Mouse (Mus musculus) liver, embryonic 14.5 days (tissue): ENCODE measurements around the gene Slco4a1. TPM values are rescaled to one million over a fixed set of nuclear protein-coding genes. Genes with fewer than 3 reads are reported as not detected.

Experiments used
- ATAC-seq: fragments of 200-750 bp; cut with Nextera tagmentation; 2 replicates; pipeline ENCODE4 v1.8.0; 2017; ENCODE audit warnings: moderate number of reproducible peaks, mild to moderate bottlenecking, moderate library complexity; ENCODE audit not compliant: insufficient read depth
- DNase-seq, 3 experiments: peaks; one replicate each; pipeline ENCODE4 v3.0.0-alpha.2; 2012 to 2013; ENCODE audit warnings: low read depth in 3 of 3, low spot score in 3 of 3
- H3K27ac ChIP-seq: fragments of 300-500 bp; sonication (generic); 2 replicates; pipeline ENCODE4 v1.5.1; 2014; ENCODE audit warnings: moderate library complexity, mild to moderate bottlenecking, control low read depth, inconsistent platforms
- H3K27me3 ChIP-seq: fragments of 300-500 bp; sonication (generic); 2 replicates; pipeline ENCODE4 v1.6.1; 2014; ENCODE audit warnings: mild to moderate bottlenecking, low read length, moderate library complexity; ENCODE audit not compliant: control insufficient read depth, insufficient read depth
- H3K36me3 ChIP-seq: fragments of 300-500 bp; sonication (generic); replicated peaks from 2 replicates; pipeline ENCODE4 v1.6.1; 2014; ENCODE audit warnings: low read depth; ENCODE audit not compliant: control insufficient read depth, insufficient read depth
- H3K4me1 ChIP-seq, 2 experiments: fragments of 200-500 bp in 1 of 2; fragments of 300-500 bp in 1 of 2; sonication (generic) in 1 of 2; replicated peaks; 2 replicates each; pipeline ENCODE4 v1.6.1; 2012 to 2014; ENCODE audit warnings: antibody characterized with exemption in 1 of 2, inconsistent platforms in 1 of 2, low read length in 1 of 2; ENCODE audit not compliant: control insufficient read depth in 2 of 2, insufficient read depth in 2 of 2
- H3K4me2 ChIP-seq: fragments of 300-500 bp; sonication (generic); 2 replicates; pipeline ENCODE4 v1.6.1; 2014; ENCODE audit warnings: low read depth, mild to moderate bottlenecking, control low read depth, moderate library complexity
- H3K4me3 ChIP-seq, 2 experiments: fragments of 200-500 bp in 1 of 2; fragments of 300-500 bp in 1 of 2; sonication (generic) in 1 of 2; 2 replicates each; pipeline ENCODE4 v1.5.1; 2012 to 2014; ENCODE audit warnings: low read depth in 2 of 2, low read length in 2 of 2, mild to moderate bottlenecking in 2 of 2, control low read depth in 1 of 2, inconsistent platforms in 1 of 2, moderate library complexity in 1 of 2; ENCODE audit not compliant: insufficient read depth in 1 of 2
- H3K9ac ChIP-seq: fragments of 300-500 bp; sonication (generic); replicated peaks from 2 replicates; pipeline ENCODE4 v1.6.1; 2014; ENCODE audit warnings: mild to moderate bottlenecking, control low read depth, moderate library complexity
- H3K9me3 ChIP-seq: fragments of 300-500 bp; sonication (generic); 2 replicates; pipeline ENCODE4 v1.6.1; 2016; ENCODE audit warnings: low read length, mixed read lengths; ENCODE audit not compliant: control insufficient read depth
- CTCF ChIP-seq: IDR thresholded peaks from 2 replicates; pipeline ENCODE4 v1.5.1; 2016; ENCODE audit warnings: antibody characterized with exemption, low read depth, control low read depth
- EP300 ChIP-seq: IDR thresholded peaks from 2 replicates; pipeline ENCODE4 v1.6.1; 2016; ENCODE audit warnings: antibody characterized with exemption, low read depth
- WGBS: fragments of 180-500 bp; shearing (Covaris S2); extraction: QIAGEN DNeasy Blood & Tissue Kit; methylation state at CpG from one replicate; pipeline ENCODE4 v1.1.7; 2014; ENCODE audit not compliant: insufficient replicate concordance; 5-methylcytosine and 5-hydroxymethylcytosine counted together
- polyA plus RNA-seq, 2 experiments: library from polyadenylated mRNA; depleted of rRNA in 1 of 2; stranded (reverse) in 1 of 2; unstranded in 1 of 2; fragments of >200 nt; fragmentation: Nextera tagmentation in 1 of 2; extraction: Ambion mirVana in 1 of 2; gene quantifications; 2 replicates each; pipeline versions ENCODE4 v1.2.1 to v1.2.3; 2012 to 2014

Gene Slco4a1
- polyA plus RNA-seq, 2 experiments, result 0.28 to 0.65 TPM

DNA sequence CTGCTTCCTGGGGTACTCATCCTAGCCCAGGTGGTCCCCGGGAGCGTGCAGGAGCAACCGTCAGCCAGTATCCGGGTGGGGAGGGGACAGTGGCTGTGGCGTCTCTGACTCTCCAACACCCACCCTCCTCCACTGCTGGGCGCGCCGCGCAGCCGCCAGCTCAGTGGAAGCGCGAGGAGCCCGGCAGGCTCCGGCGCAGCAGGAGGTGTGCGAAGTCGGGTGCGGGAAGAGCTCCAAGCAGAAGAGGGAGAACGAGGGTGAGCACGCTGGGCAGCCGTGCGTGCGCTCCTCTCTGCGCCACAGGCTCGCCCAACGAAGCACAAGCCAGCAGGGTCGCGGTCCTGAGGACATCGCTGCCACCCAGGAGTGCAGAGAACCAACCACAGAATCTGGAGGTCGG is 43.7 kb downstream of the Slco4a1 start, which contains the start of gene Ntsr1:
Gene Ntsr1, plus strand, starts transcription at position 236 of the 400 bp plus-strand sequence.
- ATAC-seq, result no peak
- WGBS, result under 1% methylated on average over 30 of the region's 30 CpGs
- Histone ChIP-seq H3K27me3 (peaks cover 16% of the 10 kb centered on the region), H3K4me1 (no peaks in the 10 kb centered on the region), H3K27ac (no peak within 1 kb of the TSS), H3K4me2 (no peak within 1 kb of the TSS), H3K4me3 (no peak within 1 kb of the TSS), H3K9ac (no peak within 1 kb of the TSS), H3K9me3 (no peaks in the 10 kb centered on the region), H3K36me3 (no peaks in the 10 kb centered on the region)
- TF ChIP-seq EP300 (no peak), CTCF (no peak)
- DNase-seq, result no peak

- 27% methylated on average over 13 of the region's 13 CpGs for WGBS
- no peak overlapping the region for H3K9ac ChIP-seq
- H3K27me3 ChIP-seq, result peaks cover 16% of the 10 kb centered on the region
- no peak for TF ChIP-seq EP300
- no peak for TF ChIP-seq CTCF
- no peak overlapping the region for H3K27ac ChIP-seq
- ATAC-seq (no peak), DNase-seq (no peak)
- H3K4me2 ChIP-seq, result no peak overlapping the region
- no peaks in the 10 kb centered on the region for H3K9me3 ChIP-seq
- no peaks in the 10 kb centered on the region for H3K36me3 ChIP-seq
- no peak overlapping the region for H3K4me3 ChIP-seq
- H3K4me1 ChIP-seq, result no peaks in the 10 kb centered on the region
These were observed 44.7 kb downstream of the Slco4a1 start for GRCm38 (mm10) chr2:180500726-180501125.

GRCm38 (mm10) chr2:180501217-180501967 is 45.3 kb downstream of the Slco4a1 start:
- no peaks in the 10 kb centered on the region for H3K36me3 ChIP-seq
- no peaks in the 10 kb centered on the region for H3K4me1 ChIP-seq
- no peak overlapping the region for H3K4me2 ChIP-seq
- no peak for TF ChIP-seq CTCF
- no peak for TF ChIP-seq EP300
- 31% methylated on average over 9 of the region's 9 CpGs for WGBS
- H3K4me3 ChIP-seq, result no peak overlapping the region
- H3K9me3 ChIP-seq, result no peaks in the 10 kb centered on the region
- no peak overlapping the region for H3K9ac ChIP-seq
- peaks cover 16% of the 10 kb centered on the region for H3K27me3 ChIP-seq
- ATAC-seq (no peak), DNase-seq (no peak)
- no peak overlapping the region for H3K27ac ChIP-seq

GRCm38 (mm10) chr2:180506281-180506680 is 50.2 kb downstream of the Slco4a1 start:
- TF ChIP-seq CTCF (no peak), EP300 (no peak)
- H3K4me2 ChIP-seq, result no peak overlapping the region
- WGBS, result 66% methylated on average over 5 of the region's 5 CpGs
- no peak overlapping the region for H3K9ac ChIP-seq
- H3K36me3 ChIP-seq, result no peaks in the 10 kb centered on the region
- H3K4me1 ChIP-seq, result no peaks in the 10 kb centered on the region
- no peak for DNase-seq
- no peak for ATAC-seq
- no peaks in the 10 kb centered on the region for H3K9me3 ChIP-seq
- H3K4me3 ChIP-seq, result no peak overlapping the region
- H3K27me3 ChIP-seq, result no peaks in the 10 kb centered on the region
- no peak overlapping the region for H3K27ac ChIP-seq

- TF ChIP-seq EP300 (no peak), CTCF (no peak)
- ATAC-seq (no peak), DNase-seq (no peak)
- Histone ChIP-seq H3K9me3 (no peaks in the 10 kb centered on the region), H3K4me1 (no peaks in the 10 kb centered on the region), H3K36me3 (no peaks in the 10 kb centered on the region), H3K27ac (no peak overlapping the region), H3K27me3 (no peaks in the 10 kb centered on the region), H3K9ac (no peak overlapping the region), H3K4me3 (no peak overlapping the region), H3K4me2 (no peak overlapping the region)
- WGBS, result 84% methylated on average over 14 of the region's 14 CpGs
These were observed 52.5 kb downstream of the Slco4a1 start for GRCm38 (mm10) chr2:180508455-180509115.
